Comparison of ENCODE assay signal across 10 mouse cellular contexts in the genomic region with DNA sequence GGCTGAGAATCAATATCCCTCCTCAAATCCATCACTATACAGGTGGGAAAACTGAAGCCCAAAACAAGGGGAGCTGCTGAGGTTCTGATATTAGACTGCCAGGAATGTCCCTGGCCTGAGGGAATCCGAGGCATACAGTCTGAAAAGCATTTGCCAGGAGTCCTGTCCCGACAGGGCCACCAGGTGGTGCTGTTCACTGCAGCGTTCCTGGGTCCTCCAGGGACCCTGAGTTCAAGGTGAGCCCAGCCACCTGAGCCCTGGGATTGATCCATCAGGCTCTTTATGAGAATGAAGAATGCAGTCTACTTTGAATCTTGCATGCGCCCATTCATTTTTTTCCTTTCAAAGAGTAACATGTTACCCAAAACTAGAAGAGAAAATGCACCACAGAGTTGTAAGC. TPM values are rescaled to one million over a fixed set of nuclear protein-coding genes. Genes with fewer than 3 reads are reported as not detected.
DNase-seq lines count a peak whose midpoint lies in the region; ATAC-seq and TF ChIP-seq lines count a peak whose summit lies in the region.
"Had no signal": no experiment of that assay in that cellular context is flagged by ENCODE, and none has a peak within 500 bp of the region (broad histone marks: within the 10 kb centered on the region; RNA-seq: fewer than 3 reads in every experiment).

No protein-coding gene starts in this region.

- TF ChIP-seq EP300 in stomach, postnatal 0 days (optimal IDR thresholded peaks at IDR 0.05), result no peak

- H3K4me1 ChIP-seq in forebrain, embryonic 11.5 days (replicated peaks; ENCODE audit: control insufficient read depth, insufficient read depth, low read length), result no peaks in the 10 kb centered on the region
- peaks cover 7% of the 10 kb centered on the region; the same call in 1 of the 2 replicates for H3K4me1 ChIP-seq in forebrain, embryonic 15.5 days
- H3K4me1 ChIP-seq in midbrain, embryonic 10.5 days, result no peaks in the 10 kb centered on the region
- no peaks in the 10 kb centered on the region for H3K4me1 ChIP-seq in midbrain, embryonic 16.5 days (ENCODE audit: control insufficient read depth, insufficient read depth, low read length)
- H3K4me1 ChIP-seq in stomach, postnatal 0 days (replicated peaks; ENCODE audit: control insufficient read depth, insufficient read depth), result no peaks in the 10 kb centered on the region
- H3K4me1 ChIP-seq: midbrain, embryonic 15.5 days had no signal

- H3K36me3 ChIP-seq in forebrain, embryonic 11.5 days (ENCODE audit: control insufficient read depth, insufficient read depth, low read length), result no peaks in the 10 kb centered on the region
- no peaks in the 10 kb centered on the region for H3K36me3 ChIP-seq in forebrain, embryonic 15.5 days
- no peaks in the 10 kb centered on the region for H3K36me3 ChIP-seq in midbrain, embryonic 10.5 days
- no peaks in the 10 kb centered on the region for H3K36me3 ChIP-seq in midbrain, embryonic 16.5 days (ENCODE audit: control insufficient read depth, insufficient read depth, low read length)
- H3K36me3 ChIP-seq in stomach, postnatal 0 days (ENCODE audit: control insufficient read depth, insufficient read depth, low read length), result no peaks in the 10 kb centered on the region
- H3K36me3 ChIP-seq: midbrain, embryonic 15.5 days had no signal

- 36% methylated on average over 4 of the region's 4 CpGs for WGBS in forebrain, embryonic 11.5 days
- 35% methylated on average over 4 of the region's 4 CpGs for WGBS in forebrain, embryonic 15.5 days
- WGBS in midbrain, embryonic 10.5 days, result 30% methylated on average over 4 of the region's 4 CpGs
- WGBS in midbrain, embryonic 16.5 days, result 27% methylated on average over 4 of the region's 4 CpGs
- 31% methylated on average over 4 of the region's 4 CpGs for WGBS in stomach, postnatal 0 days

- no peak overlapping the region for H3K9ac ChIP-seq in forebrain, embryonic 11.5 days (ENCODE audit: low read length)
- H3K9ac ChIP-seq in forebrain, embryonic 15.5 days (replicated peaks), result no peak overlapping the region
- H3K9ac ChIP-seq in midbrain, embryonic 16.5 days (ENCODE audit: low read depth, low read length), result no peak overlapping the region
- no peak overlapping the region for H3K9ac ChIP-seq in stomach, postnatal 0 days (ENCODE audit: low read length)
- H3K9ac ChIP-seq: midbrain, embryonic 15.5 days had no signal

- DNase-seq in forebrain, embryonic 11.5 days (ENCODE audit: low spot score), result peak; percentile 57
- peak; percentile 32 for DNase-seq in midbrain, embryonic 10.5 days (ENCODE audit: low spot score)
- DNase-seq in brain, embryonic 14.5 days (ENCODE audit: low read depth), result no peak
- DNase-seq in stomach, postnatal 0 days (ENCODE audit: low spot score), result peak; percentile 23
- no peak for DNase-seq in cerebellum, adult 11-12 months
- DNase-seq in urinary bladder, postnatal 25 days (ENCODE audit: low spot score), result no peak

- no peak for TF ChIP-seq POLR2A in brain, embryonic 14.5 days (IDR thresholded peaks at IDR 0.05; ENCODE audit: borderline replicate concordance, extremely low read depth, insufficient read depth, insufficient read length, poor library complexity, severe bottlenecking)

- H3K27ac ChIP-seq in forebrain, embryonic 11.5 days (ENCODE audit: low read depth, low read length), result no peak overlapping the region
- H3K27ac ChIP-seq in forebrain, embryonic 15.5 days (replicated peaks), result no peak overlapping the region
- no peak overlapping the region for H3K27ac ChIP-seq in midbrain, embryonic 10.5 days (replicated peaks)
- H3K27ac ChIP-seq in midbrain, embryonic 16.5 days (ENCODE audit: low read length), result no peak overlapping the region
- no peak overlapping the region for H3K27ac ChIP-seq in stomach, postnatal 0 days (replicated peaks)
- H3K27ac ChIP-seq: midbrain, embryonic 15.5 days had no signal

- no peaks in the 10 kb centered on the region for H3K9me3 ChIP-seq in forebrain, embryonic 11.5 days (ENCODE audit: control insufficient read depth, low read length)
- H3K9me3 ChIP-seq in forebrain, embryonic 15.5 days, result no peaks in the 10 kb centered on the region
- H3K9me3 ChIP-seq in midbrain, embryonic 10.5 days (replicated peaks), result no peaks in the 10 kb centered on the region
- H3K9me3 ChIP-seq in midbrain, embryonic 16.5 days (replicated peaks; ENCODE audit: control insufficient read depth, low read length, poor library complexity, severe bottlenecking), result no peaks in the 10 kb centered on the region
- H3K9me3 ChIP-seq in stomach, postnatal 0 days (ENCODE audit: control insufficient read depth, low read length), result no peaks in the 10 kb centered on the region
- H3K9me3 ChIP-seq: midbrain, embryonic 15.5 days had no signal

- no peaks in the 10 kb centered on the region for H3K27me3 ChIP-seq in forebrain, embryonic 11.5 days (ENCODE audit: control insufficient read depth, insufficient read depth, low read length)
- no peaks in the 10 kb centered on the region for H3K27me3 ChIP-seq in forebrain, embryonic 15.5 days
- H3K27me3 ChIP-seq in midbrain, embryonic 10.5 days (ENCODE audit: low read depth, poor library complexity, severe bottlenecking), result no peaks in the 10 kb centered on the region
- H3K27me3 ChIP-seq in midbrain, embryonic 16.5 days (ENCODE audit: control insufficient read depth, insufficient read depth, low read depth, low read length), result no peaks in the 10 kb centered on the region
- H3K27me3 ChIP-seq in stomach, postnatal 0 days (ENCODE audit: control insufficient read depth, insufficient read depth, low read length), result no peaks in the 10 kb centered on the region
- H3K27me3 ChIP-seq: midbrain, embryonic 15.5 days had no signal

- no peak for ATAC-seq in forebrain, embryonic 11.5 days (replicated peaks; ENCODE audit: low FRiP score)
- ATAC-seq in forebrain, embryonic 15.5 days (replicated peaks), result no peak
- ATAC-seq in midbrain, embryonic 16.5 days, result no peak
- ATAC-seq in stomach, postnatal 0 days (ENCODE audit: low FRiP score, low TSS enrichment), result no peak
- ATAC-seq: midbrain, embryonic 15.5 days had no signal

- TF ChIP-seq CTCF in brain, embryonic 14.5 days (IDR thresholded peaks at IDR 0.05; ENCODE audit: borderline replicate concordance, extremely low read depth, insufficient read depth, insufficient read length), result peak; percentile 66
- TF ChIP-seq CTCF in stomach, postnatal 0 days (IDR thresholded peaks at IDR 0.05; ENCODE audit: low read depth), result peak; percentile 67

- no peak overlapping the region for H3K4me2 ChIP-seq in forebrain, embryonic 11.5 days (ENCODE audit: low read depth, low read length, severe bottlenecking)
- no peak overlapping the region for H3K4me2 ChIP-seq in forebrain, embryonic 15.5 days (replicated peaks)
- no peak overlapping the region for H3K4me2 ChIP-seq in midbrain, embryonic 16.5 days (ENCODE audit: low read length)
- H3K4me2 ChIP-seq in stomach, postnatal 0 days (replicated peaks; ENCODE audit: low read depth), result no peak overlapping the region
- H3K4me2 ChIP-seq: midbrain, embryonic 15.5 days had no signal

- H3K4me3 ChIP-seq in forebrain, embryonic 11.5 days (ENCODE audit: low read depth, low read length), result no peak overlapping the region
- H3K4me3 ChIP-seq in forebrain, embryonic 15.5 days, result no peak overlapping the region
- no peak overlapping the region for H3K4me3 ChIP-seq in midbrain, embryonic 10.5 days
- H3K4me3 ChIP-seq in midbrain, embryonic 16.5 days (ENCODE audit: low read depth, low read length), result no peak overlapping the region
- H3K4me3 ChIP-seq in stomach, postnatal 0 days (ENCODE audit: low read depth, low read length), result no peak overlapping the region
- H3K4me3 ChIP-seq: midbrain, embryonic 15.5 days had no signal

RNA-seq across cellular contexts. Expression of gene Allc, which starts 3.2 kb away (rescaled TPM):
- polyA plus RNA-seq in forebrain, embryonic 11.5 days (2014; fragmentation: Nextera tagmentation; extraction: Ambion mirVana), result not detected in 2 replicates
- 0.11 TPM in 1 of 2 replicates, not detected in the other for polyA plus RNA-seq in forebrain, embryonic 15.5 days (2015; fragmentation: Nextera tagmentation; extraction: Ambion mirVana)
- polyA plus RNA-seq in midbrain, embryonic 10.5 days (2016; fragmentation: Nextera tagmentation; extraction: Ambion mirVana), result not detected in 2 replicates
- polyA plus RNA-seq in midbrain, embryonic 16.5 days (2015; fragmentation: Nextera tagmentation; extraction: Ambion mirVana), result 0.30 and 0.39 TPM in 2 replicates
- polyA plus RNA-seq in brain, embryonic 14.5 days (2012; rRNA removed), result 0.10 TPM in 1 of 2 replicates, not detected in the other
- not detected in 2 replicates for polyA plus RNA-seq in stomach, postnatal 0 days (2015; fragmentation: Nextera tagmentation; extraction: Ambion mirVana)
- polyA plus RNA-seq: stomach, embryonic 16.5 days had no signal

RNA-seq across cellular contexts. Expression of gene Dcdc2c, which starts 26.9 kb away (rescaled TPM):
- 0.21 and 0.31 TPM in 2 replicates for polyA plus RNA-seq in forebrain, embryonic 11.5 days (2014; fragmentation: Nextera tagmentation; extraction: Ambion mirVana)
- polyA plus RNA-seq in forebrain, embryonic 15.5 days (2015; fragmentation: Nextera tagmentation; extraction: Ambion mirVana), result 0.15 TPM in 1 of 2 replicates, not detected in the other
- 0.14 and 0.15 TPM in 2 replicates for polyA plus RNA-seq in midbrain, embryonic 10.5 days (2016; fragmentation: Nextera tagmentation; extraction: Ambion mirVana)
- polyA plus RNA-seq in midbrain, embryonic 16.5 days (2015; fragmentation: Nextera tagmentation; extraction: Ambion mirVana), result not detected in 2 replicates
- polyA plus RNA-seq in brain, embryonic 14.5 days (2012; rRNA removed), result 0.03 and 0.07 TPM in 2 replicates
- 0.06 TPM in 1 of 2 replicates, not detected in the other for polyA plus RNA-seq in stomach, postnatal 0 days (2015; fragmentation: Nextera tagmentation; extraction: Ambion mirVana)
- polyA plus RNA-seq: stomach, embryonic 16.5 days had no signal

RNA-seq across cellular contexts. Expression of gene Colec11, which starts 44.0 kb away (rescaled TPM):
- polyA plus RNA-seq in forebrain, embryonic 11.5 days (2014; fragmentation: Nextera tagmentation; extraction: Ambion mirVana), result not detected in 2 replicates
- 0.52 and 0.73 TPM in 2 replicates for polyA plus RNA-seq in forebrain, embryonic 15.5 days (2015; fragmentation: Nextera tagmentation; extraction: Ambion mirVana)
- 0.12 and 0.17 TPM in 2 replicates for polyA plus RNA-seq in midbrain, embryonic 10.5 days (2016; fragmentation: Nextera tagmentation; extraction: Ambion mirVana)
- 0.67 and 1.2 TPM in 2 replicates for polyA plus RNA-seq in midbrain, embryonic 16.5 days (2015; fragmentation: Nextera tagmentation; extraction: Ambion mirVana)
- 0.82 and 0.97 TPM in 2 replicates for polyA plus RNA-seq in brain, embryonic 14.5 days (2012; rRNA removed)
- polyA plus RNA-seq in stomach, postnatal 0 days (2015; fragmentation: Nextera tagmentation; extraction: Ambion mirVana), result 0.57 and 0.85 TPM in 2 replicates

RNA-seq across cellular contexts. Expression of gene Rps7, which starts 56.6 kb away (rescaled TPM):
- 626 and 751 TPM in 2 replicates for polyA plus RNA-seq in forebrain, embryonic 11.5 days (2014; fragmentation: Nextera tagmentation; extraction: Ambion mirVana)
- 531 and 541 TPM in 2 replicates for polyA plus RNA-seq in forebrain, embryonic 15.5 days (2015; fragmentation: Nextera tagmentation; extraction: Ambion mirVana)
- 553 and 647 TPM in 2 replicates for polyA plus RNA-seq in midbrain, embryonic 10.5 days (2016; fragmentation: Nextera tagmentation; extraction: Ambion mirVana)
- polyA plus RNA-seq in midbrain, embryonic 16.5 days (2015; fragmentation: Nextera tagmentation; extraction: Ambion mirVana), result 389 and 390 TPM in 2 replicates
- 835 and 914 TPM in 2 replicates for polyA plus RNA-seq in brain, embryonic 14.5 days (2012; rRNA removed)
- polyA plus RNA-seq in stomach, postnatal 0 days (2015; fragmentation: Nextera tagmentation; extraction: Ambion mirVana), result 726 and 771 TPM in 2 replicates

Comparison
In these comparisons a context has a peak if more than half of its experiments do, and no peak if none do; other contexts are left out.
1. DNase-seq: peak in forebrain, embryonic 11.5 days (single experiment), midbrain, embryonic 10.5 days (single experiment) and stomach, postnatal 0 days (single experiment); none in brain, embryonic 14.5 days (single experiment), cerebellum, adult 11-12 months (single experiment) and urinary bladder, postnatal 25 days (single experiment).